In genomic region chr2:71791203-71791602, GRCm38 (mm10) we compare ENCODE assay signal across 23 mouse cellular contexts.
"Had no signal": no experiment of that assay in that cellular context is flagged by ENCODE, and none has a peak within 500 bp of the region (broad histone marks: within the 10 kb centered on the region; RNA-seq: fewer than 3 reads in every experiment).

No protein-coding gene starts in this region.

- ATAC-seq: hindbrain, embryonic 16.5 days; inflammation-experienced regulatory T-cells, adult 6 months; intestine, embryonic 15.5 days; intestine, postnatal 0 days; liver, embryonic 12.5 days had no signal

- H3K27me3 ChIP-seq: heart, embryonic 12.5 days; intestine, embryonic 15.5 days; kidney, embryonic 15.5 days had no signal

- H3K4me3 ChIP-seq: heart, embryonic 10.5 days; heart, embryonic 12.5 days; hindbrain, embryonic 10.5 days; hindbrain, embryonic 12.5 days; intestine, embryonic 15.5 days; kidney, embryonic 15.5 days; layer of hippocampus, adult 2 months; left cerebral cortex, adult 2 months; limb, embryonic 13.5 days; limb, embryonic 15.5 days; liver, embryonic 12.5 days had no signal

- H3K27ac ChIP-seq: gastrocnemius, adult 2 months; heart, embryonic 10.5 days; hindbrain, embryonic 10.5 days; hindbrain, embryonic 12.5 days; hindbrain, embryonic 14.5 days; intestine, embryonic 15.5 days; kidney, embryonic 15.5 days; kidney, postnatal 0 days; layer of hippocampus, adult 2 months; left cerebral cortex, adult 2 months; limb, embryonic 13.5 days; limb, embryonic 15.5 days; liver, embryonic 12.5 days had no signal

- H3K36me3 ChIP-seq: hindbrain, embryonic 10.5 days; hindbrain, embryonic 12.5 days; intestine, embryonic 15.5 days; limb, embryonic 15.5 days; liver, embryonic 12.5 days had no signal

- H3K9ac ChIP-seq: heart, embryonic 12.5 days; hindbrain, embryonic 12.5 days; hindbrain, embryonic 14.5 days; intestine, embryonic 15.5 days; kidney, embryonic 15.5 days; limb, embryonic 13.5 days; limb, embryonic 15.5 days; liver, embryonic 12.5 days had no signal

- DNase-seq: gastrocnemius, adult 2 months; gastrocnemius, postnatal 10 days; gastrocnemius, postnatal 25 days; heart, postnatal 10 days; heart, postnatal 4 days; kidney, postnatal 4 days; left cerebral cortex, postnatal 4 days had no signal

- H3K9me3 ChIP-seq: heart, embryonic 10.5 days; heart, embryonic 12.5 days; hindbrain, embryonic 10.5 days; hindbrain, embryonic 12.5 days; intestine, embryonic 15.5 days; kidney, embryonic 15.5 days; limb, embryonic 13.5 days; limb, embryonic 15.5 days; liver, embryonic 12.5 days had no signal
